Mouse (Mus musculus) heart, postnatal 36 days (tissue): Measurements from ENCODE around the gene Galns. TPM values are rescaled to one million over a fixed set of nuclear protein-coding genes. Genes with fewer than 3 reads are reported as not detected.
"Not testable (repeated sequence)": the region's sequence is repeated elsewhere in the genome, so short reads cannot be mapped to it uniquely, and the experiment has no call there.

ENCODE experiments used
- DNase-seq, 2 experiments: peaks; one replicate each; pipeline ENCODE4 v3.0.0; 2021 to 2022
- intact Hi-C: fragments of 180-260 bp; cut with DNase I; formaldehyde crosslinking; loops from one replicate; pipeline ENCODE4 v1.15.1; 2025
- total RNA-seq, 2 experiments: library from RNA; stranded (reverse); gene quantifications; 2 replicates each; pipeline ENCODE4 v1.2.3; 2021

Gene Galns
- total RNA-seq, 2 experiments from 2014 or later: 3.1 to 3.5 TPM

DNA sequence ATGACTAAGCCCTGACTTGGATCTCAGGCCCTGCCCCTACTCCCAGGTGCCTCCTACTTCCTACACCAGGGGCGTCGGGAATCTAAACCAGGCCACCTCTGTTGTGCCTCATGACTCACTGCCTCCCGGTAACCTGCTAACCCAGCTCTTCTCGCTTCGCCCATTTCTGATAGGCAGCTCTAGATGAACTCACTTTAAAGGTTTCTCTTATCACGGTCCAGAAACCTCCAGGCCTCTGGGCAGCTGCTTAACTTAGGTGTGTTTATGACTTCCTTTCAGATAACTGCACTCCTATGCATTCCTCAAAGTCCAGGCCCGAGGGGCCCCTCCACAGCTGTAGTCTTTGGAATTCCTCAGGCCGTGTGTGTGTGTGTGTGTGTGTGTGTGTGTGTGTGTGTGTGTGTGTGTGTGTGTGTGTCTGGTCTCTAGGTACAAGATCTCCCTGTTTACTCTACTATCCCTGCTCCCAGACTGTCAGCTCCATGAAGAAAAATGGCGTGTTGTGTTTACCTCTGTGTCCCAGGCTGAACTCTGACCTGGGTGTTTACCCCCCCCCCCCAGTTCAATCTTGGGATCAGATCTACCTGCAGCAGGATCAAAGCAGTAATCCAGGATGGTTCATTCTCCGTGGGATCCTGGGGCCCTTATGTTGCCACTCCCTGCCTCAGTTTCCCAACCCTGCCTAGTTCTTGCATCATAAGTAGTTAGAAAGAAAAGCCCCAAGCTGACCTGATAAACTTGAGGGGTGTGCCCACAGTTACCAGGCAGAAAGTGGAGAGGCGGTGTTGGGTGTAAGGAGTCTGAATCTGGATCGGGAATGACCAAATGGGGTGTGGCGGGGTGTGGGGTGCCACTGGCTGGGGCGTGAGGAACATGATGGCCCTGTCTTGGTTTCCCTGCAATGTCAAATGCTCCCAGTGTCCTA, 24.9 kb upstream of the Galns start:
- intact Hi-C loops: no loop called here
- no peak for DNase-seq

DNA sequence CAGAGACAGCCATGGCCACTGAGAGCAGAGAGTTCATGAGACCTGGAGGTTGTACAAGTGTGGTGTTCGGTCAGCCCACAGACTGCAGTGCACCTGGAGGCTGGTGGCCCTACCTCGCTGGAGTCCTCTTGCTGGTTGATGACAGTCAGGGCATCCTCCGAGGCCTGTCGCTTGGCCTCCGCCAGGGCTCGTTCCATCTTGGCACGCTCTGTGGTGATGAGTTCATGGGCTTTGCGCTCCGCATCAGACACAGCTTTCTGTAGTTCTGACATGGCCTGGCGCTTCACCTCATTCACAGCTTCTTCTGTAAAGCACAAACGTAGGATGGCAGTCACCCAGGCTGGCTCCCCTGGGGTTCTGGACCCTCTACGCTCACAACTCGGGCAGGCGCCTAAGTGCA, 21.9 kb upstream of the Galns start:
- DNase-seq: no peak
- intact Hi-C loops: no loop called here

DNA sequence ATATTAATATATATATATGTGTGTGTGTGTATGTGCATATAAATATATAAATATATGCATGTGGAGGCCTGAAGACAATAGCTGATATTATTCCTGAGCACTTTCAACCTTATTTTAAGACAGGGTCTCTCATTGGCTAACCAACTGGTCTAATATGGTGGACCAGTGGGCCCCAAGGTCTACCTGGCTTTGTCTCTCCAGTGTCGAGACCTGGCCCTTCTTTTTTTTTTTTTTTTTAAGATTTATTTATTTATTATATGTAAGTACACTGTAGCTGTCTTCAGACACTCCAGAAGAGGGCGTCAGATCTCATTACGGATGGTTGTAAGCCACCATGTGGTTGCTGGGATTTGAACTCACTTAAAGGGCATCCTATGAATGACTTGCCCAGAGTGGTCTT, 20.9 kb upstream of the Galns start:
- intact Hi-C loops, DNase-seq: not testable (repeated sequence)

DNA sequence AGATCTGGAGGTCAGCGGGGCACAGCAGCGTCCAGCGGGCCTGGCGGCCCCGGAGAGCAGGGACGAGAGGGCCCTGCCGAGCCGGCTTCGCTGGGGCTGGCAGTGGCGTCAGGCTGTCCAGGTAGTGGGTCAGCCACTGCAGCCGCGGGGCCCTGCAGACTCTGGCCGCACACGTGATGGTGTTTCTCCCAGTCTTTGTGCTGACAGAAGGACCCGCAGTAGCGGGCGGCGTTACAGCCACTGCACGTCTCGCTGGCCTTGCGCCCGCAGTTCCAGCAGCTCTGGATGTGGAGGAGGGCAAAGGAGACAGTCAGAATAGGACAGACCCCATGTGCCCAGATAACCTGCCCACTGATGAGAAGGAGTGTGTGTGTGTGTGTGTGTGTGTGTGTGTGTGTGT, 19.4 kb upstream of the Galns start:
- intact Hi-C loops: no loop called here
- no peak for DNase-seq

DNA sequence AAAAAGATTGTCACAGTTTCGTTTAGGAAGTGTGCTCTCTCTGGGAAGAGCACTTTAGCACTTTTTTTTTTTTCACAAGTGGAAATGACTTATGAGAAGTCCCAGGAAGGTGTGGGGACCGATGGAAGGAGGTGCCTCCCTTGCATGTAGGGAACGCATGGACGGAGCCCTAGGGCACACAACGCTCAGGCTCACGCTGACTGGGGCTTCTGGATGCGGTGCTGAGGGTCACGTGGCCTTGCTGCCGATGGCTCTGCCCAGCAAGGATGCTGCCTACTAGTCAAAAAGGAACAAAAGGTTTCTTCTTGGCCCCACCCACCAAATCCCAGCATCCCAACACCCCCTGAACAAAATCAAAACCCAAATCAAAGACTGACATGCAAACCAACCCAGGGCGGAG, 18.1 kb upstream of the Galns start:
- intact Hi-C loops: no loop called here
- no peak for DNase-seq

DNA sequence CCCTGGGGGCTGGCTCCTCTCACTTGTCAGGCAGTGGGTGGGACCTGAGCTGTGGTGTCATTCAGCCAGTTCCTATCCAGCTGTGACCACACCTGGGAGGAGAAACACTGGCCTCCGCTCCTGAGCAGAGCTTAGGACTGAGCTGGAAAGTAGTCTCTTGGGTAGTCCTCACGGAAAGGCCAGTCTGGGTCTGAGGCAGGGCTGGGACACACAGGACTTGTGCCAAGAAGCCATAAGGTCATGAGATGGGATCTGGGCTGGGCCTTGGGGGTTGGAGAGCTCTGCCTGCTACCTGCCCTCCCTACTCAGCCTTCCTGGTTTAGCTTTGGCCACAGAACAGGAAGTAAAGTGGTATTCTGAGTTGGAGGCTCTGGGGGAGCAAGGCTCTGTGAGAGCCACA, 15.6 kb upstream of the Galns start:
- no peak for DNase-seq
- intact Hi-C loops: loop anchor here (2.0 kb wide), 1 partner anchor 34 kb away; no protein-coding TSS in a partner anchor

DNA sequence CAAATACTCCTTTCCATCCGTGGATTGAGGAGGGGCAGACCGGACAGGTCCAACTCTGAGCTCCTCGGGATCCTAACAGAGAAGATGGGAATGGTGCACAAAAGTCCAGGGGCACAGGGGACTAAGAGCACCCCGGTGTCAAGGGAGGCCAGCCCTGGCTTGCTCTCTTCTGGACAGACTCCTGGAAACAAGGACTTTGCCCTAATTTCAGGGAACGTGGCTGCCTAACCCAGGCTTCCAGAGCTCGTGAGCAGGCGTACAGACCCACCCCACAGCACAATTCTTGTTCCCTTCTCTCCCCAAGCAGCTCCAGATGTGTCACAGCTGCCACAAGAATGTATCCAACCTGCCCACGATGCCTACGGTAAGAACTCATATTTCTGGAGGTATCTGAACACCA, 14.5 kb upstream of the Galns start:
- DNase-seq: no peak
- intact Hi-C loops: loop anchor here (2.0 kb wide), 1 partner anchor 35 kb away; no protein-coding TSS in a partner anchor

DNA sequence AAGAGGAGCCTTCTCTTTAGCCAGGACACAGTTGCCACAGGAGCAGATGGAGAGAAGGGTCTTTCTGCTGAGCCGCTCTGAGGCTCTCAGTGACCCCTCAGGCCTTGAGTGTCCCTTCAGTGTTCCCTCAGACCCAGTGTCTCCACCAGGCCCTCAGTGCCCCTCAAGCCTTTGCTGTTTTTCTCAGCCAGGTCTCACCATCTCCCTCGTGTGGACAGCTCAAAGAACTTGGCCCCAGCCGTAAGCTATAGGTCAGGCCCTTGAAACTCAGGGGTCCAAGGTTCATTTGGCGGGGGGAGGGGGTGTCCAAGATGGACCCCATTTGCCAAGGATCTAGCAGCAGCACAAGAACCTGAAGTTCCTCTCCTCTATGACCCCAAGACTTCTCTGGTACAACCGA, 13.4 kb upstream of the Galns start:
- intact Hi-C loops: no loop called here
- no peak for DNase-seq

DNA sequence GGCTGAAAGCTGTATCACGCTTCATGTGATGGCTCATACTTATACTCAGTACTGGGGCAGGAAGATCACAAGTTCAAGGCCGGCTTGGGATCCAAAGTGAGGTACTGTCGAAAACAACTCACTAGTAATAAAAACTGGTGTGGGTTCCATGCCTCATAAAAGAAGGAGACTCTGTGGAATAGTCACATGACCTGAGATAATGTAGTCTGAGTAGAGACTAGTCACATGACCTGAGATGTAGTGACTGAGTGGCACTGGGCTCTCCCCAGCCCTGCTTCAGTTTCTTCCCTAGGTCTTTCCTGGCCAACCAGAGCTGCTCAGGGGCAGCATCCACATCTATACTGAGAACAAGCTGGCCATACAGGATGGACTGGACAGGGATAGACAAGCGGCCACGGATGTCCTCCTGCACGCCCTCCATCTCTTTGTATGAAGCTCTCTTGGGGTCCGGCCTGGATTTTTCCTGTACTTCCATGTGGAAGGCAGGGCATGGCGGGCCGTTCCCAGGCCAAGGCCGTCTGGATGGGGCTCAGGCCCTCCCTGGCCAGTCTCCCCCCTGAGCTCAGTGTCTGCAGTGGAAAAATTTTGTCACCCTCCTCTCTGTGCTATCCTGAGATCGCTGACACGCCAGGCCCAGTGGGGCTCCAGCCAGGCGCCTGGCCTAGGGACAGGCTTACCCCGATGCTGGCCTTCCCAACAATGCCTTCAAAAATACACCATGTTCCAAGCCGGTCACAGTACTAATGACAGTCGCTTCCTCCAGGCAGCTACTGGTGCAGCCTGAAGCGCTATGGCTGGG, 12.8 kb upstream of the Galns start:
- intact Hi-C loops: no loop called here
- peak; percentile 52 to 55 for DNase-seq

DNA sequence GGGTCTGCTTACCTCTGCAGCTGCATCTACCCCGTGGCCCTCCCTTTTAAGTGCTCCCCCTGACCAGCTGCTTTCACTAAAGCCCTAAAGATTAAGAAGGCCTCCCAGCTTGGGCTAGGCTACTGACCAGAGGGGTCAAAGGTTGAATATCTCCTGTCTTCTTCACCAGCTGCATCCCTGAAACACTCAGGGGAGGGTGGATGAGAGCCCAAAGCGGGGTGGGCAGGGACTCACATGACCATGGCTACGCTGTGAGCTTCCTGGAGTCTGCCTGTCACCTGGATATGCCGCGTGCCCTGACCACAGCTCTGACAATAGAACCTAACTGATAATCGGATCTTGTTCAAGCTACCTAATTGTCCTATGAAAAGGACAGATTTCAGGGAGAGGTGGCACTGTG, 11.5 kb upstream of the Galns start, which contains the start of gene Pabpn1l:
Gene Pabpn1l, minus strand, starts transcription at position 13 of the 400 bp plus-strand sequence.
- intact Hi-C loops: no loop called here
- DNase-seq: no peak

DNA sequence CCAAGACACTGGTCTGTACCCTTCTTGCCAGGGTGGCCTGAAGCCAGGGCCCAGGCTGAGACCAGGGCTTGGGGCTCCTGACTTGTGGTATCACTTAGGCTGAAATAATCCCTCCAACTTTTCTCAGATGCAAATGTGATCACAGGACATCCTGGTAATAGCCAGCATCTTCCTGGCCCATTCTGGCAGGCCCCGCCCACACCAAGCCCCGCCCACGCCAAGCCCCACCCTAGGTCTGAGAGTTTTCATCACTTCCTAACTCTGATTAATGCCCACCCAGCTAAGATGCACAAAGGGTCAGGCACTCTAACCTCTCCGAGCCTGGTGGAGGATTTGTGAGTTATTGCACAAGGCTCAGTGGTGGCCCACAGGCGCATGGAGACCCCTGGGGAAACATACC, 9.2 kb upstream of the Galns start:
- no peak for DNase-seq
- intact Hi-C loops: no loop called here

DNA sequence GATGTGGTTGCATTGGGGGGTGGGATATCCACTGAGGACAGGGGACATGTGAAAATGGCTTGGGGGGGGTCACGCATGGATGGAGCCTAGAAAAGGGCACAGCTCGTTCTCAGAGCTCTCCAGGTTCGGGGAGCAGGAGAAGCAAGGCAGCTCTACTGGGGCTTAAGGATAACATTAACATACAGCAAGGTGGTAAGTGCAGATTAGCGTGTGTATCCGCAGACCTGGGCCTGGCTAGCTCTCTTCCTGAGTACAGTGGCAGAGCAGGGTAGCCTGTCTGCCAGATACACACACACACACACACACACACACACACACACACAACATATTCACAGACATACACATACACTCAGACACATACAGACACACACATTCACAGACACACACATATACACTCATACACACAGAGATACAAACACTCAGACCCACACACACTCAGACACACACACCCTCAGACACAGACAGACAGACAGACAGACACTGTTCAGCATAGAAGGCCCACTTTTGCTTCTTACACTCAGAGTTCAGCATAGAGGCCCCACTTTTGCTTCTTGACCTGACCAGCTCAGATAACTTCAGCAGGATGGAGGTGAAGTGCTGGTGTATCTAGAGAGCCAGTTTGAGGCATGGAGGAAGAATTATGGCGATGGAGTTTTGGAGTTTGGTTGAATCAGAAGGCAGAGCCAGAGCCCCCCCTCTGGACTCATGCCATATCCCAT, 7.6 kb upstream of the Galns start:
- intact Hi-C loops: loop anchor here (1.0 to 2.0 kb wide), 2 partner anchors 60 to 211 kb away; no protein-coding TSS in a partner anchor
- no peak for DNase-seq

DNA sequence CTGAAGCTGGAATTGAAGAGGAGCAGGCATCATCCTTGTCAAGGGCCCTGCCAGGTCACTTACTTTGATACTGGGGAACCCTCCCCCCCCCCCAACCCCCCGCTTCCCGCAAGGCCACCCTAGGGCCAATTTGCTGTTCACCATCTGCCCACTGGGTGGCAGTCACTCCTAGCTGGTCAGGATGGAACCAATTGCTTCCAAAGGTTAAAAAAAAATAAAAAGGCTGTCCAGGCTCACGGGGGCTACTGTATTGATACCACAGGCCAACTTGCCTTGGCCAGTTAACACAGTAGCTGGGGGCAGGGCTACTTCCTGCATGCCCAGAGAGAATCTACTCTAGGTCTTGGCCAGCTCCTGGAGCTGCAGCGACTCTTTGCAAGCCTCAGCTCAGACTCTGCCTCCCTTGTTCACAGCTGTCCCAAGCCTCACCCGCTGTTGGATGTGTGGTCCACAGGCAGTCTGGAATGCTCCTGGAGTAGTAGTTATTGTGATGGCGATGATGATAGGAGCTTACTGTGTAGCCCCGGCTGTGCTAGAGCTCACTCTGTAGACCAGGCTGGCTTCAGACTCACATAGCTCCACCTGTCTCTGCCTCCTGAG, 6.8 kb upstream of the Galns start:
- intact Hi-C loops: loop anchor here (1.0 to 2.0 kb wide), 3 partner anchors 61 to 212 kb away; no protein-coding TSS in a partner anchor

DNA sequence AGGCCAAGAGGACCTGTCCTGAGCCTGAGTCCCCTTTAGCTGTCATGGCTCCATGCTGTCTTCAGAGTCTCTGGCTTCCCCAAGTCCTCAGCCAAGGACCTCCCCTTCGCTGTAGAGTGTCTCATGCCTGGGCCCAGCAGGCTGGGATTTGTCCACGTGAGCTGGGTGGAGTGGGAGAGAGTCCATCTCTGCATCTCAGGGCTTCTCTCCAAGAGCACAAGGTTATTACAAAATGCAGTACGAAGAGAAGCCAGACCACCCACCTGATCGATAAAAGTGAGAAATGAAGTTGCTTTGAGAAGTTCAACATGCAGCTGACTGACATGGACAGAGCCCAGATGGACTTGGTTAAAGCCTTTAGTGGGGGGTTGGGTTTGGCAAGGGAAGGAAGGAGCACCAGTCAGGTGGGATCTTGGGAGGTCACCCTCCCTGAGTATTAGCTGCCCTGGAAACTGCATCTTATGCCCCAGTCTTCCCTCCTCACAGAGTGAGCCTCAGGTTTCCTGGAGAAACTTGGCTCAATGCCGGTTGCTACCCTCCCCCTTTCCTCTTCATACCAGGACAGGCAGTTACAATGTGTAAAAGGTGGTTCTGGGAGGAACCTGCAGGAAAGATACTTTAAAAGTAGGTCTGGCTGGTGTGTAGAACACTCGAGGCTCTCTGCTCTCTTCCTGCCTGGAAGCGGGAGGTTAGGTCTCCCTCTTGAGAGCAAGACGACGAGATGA, 5.1 kb upstream of the Galns start:
- DNase-seq: no peak
- intact Hi-C loops: loop anchor here (2.0 kb wide), 1 partner anchor 116 kb away; no protein-coding TSS in a partner anchor

More for the DNA sequence above, 6.8 kb upstream of the Galns start:
- peak; percentile 87 to 91 for DNase-seq

DNA sequence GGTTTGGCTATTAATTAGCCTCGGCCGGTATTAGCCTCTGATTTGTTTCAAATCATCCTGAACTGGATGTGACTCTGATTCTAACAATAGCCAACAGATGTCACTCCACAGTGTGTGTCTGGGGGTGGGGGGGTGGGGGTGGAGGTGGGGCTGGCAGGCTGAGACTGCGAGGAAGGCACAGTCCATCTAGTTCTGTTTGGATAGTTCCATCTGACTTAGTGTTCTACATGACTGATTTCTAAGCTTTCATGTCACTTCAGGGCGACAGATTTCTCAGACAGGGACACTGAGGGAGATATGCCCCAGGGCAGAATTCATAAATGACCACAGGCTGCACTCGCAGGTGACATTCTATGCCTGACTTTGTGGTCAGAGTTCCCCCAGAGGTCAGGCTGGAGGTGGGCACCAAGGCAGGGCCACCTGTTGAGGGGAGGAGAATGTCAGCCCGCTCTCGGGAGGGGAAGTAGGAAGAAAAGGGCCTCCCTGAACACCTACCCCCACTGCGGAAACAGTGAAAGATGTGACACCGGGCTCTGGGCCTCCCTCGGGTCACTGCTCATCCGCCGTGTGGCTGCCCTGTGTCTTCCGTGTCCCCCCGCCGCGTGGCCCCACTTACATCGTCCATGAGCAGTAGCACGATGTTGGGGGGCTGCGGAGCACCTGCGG, 518 bp downstream of the Galns start:
- intact Hi-C loops: loop anchor here (2.0 kb wide), 1 partner anchor 36 kb away; no protein-coding TSS in a partner anchor
- no peak for DNase-seq

DNA sequence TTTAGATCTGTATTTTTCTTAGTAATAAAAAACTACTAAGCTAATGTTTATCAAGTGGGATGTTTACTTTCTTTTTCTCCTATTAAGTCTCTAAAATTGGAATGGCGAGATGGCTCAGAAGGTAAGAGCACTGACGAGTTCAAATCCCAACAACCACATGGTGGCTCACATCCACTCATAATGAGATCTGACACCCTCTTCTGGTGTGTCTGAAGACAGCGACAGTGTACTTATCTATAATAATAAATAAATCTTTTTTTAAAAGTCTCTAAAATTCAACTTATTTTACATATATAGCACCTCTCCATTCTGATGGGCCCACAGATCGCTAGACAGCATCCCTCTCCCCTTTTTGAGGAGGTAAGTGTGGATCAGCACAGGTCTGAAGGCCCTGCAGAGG, 1.1 kb downstream of the Galns start:
- intact Hi-C loops: loop anchor here (2.0 kb wide), 1 partner anchor 35 kb away; no protein-coding TSS in a partner anchor
- DNase-seq: no peak

DNA sequence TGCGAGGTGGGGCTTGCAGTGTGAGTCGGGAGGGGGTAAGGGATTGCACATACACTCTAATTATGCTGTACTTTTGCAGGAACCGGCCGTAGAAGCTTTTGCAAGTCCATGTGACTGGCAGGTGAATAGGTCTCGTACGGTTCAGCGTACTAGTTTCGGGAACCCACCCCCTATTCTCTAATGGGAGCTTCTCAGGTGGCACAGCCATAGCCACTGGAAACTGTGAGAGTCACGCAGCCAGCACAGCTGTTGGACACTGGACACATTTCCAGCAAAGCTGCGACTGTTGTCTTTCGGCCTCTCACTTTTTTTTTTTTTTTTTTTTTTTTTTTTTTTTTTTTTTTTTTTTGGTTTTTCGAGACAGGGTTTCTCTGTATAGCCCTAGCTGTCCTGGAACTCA, 4.5 kb downstream of the Galns start:
- intact Hi-C loops: no loop called here
- no peak for DNase-seq

DNA sequence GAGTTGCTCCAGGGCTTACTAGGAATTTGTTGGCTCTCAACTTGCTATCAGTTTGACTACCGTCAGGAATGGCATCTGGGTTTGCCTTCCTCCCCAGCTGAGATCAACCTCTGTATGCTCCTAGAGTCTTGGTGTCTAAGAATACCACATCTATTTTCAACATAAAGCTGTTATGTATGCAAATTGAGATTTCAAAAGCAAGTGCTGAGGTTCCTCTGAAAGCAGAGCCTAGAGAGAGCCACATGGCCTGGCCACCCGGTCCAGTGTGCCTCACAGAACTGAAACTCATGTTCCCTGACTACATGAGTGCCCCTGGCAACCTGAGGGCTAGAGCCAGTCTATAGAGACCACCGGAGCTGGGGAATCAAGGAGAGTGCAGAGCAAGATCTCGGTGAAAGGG, 5.9 kb downstream of the Galns start:
- intact Hi-C loops: no loop called here

DNA sequence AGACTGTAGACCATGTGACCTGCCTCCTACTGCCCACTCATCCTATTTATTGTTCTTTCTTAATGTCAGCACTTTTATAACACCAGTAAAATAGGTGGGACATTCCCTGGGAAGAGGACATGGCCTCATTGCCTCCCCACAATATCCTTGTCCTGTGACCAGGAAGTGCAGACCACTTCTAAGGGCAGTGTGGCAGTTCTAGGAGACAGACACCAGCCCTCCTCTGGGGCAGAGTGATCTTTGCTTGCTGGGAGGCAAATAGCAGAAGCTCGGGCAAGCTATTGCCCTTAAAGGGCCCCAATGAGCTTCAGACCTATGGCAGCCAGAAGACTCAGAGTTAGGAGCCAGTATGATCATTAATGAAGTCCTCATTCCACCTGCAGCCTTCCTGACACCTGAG, 6.6 kb downstream of the Galns start:
- intact Hi-C loops: no loop called here
- no peak for DNase-seq

More for the DNA sequence above, 5.9 kb downstream of the Galns start:
- DNase-seq: no peak
